Mouse (Mus musculus) myocyte (in vitro differentiated cells): ENCODE results near the gene Stpg4. TPM values are rescaled to one million over a fixed set of nuclear protein-coding genes. Genes with fewer than 3 reads are reported as not detected.

ENCODE experiments used
- H3K27me3 ChIP-seq: one replicate; pipeline ENCODE4 v1.6.1; 2011; ENCODE audit not compliant: control insufficient read depth, insufficient read depth, insufficient read length
- H3K36me3 ChIP-seq: one replicate; pipeline ENCODE4 v1.6.1; 2011; ENCODE audit not compliant: control insufficient read depth, insufficient read depth
- H3K4me2 ChIP-seq: one replicate; pipeline ENCODE4 v1.6.1; 2011; ENCODE audit warnings: low read depth, control low read depth
- H3K4me3 ChIP-seq: one replicate; pipeline ENCODE4 v1.5.1; 2011; ENCODE audit warnings: mild to moderate bottlenecking, control low read depth, moderate library complexity
- H3K79me2 ChIP-seq: one replicate; pipeline ENCODE4 v1.6.1; 2011; ENCODE audit not compliant: control insufficient read depth, insufficient read depth
- H3ac ChIP-seq: one replicate; pipeline ENCODE4 v1.6.1; 2011; ENCODE audit not compliant: control insufficient read depth, insufficient read length
- CEBPB ChIP-seq: IDR thresholded peaks from 2 replicates; pipeline ENCODE4 v1.6.1; 2011; ENCODE audit warnings: mild to moderate bottlenecking, moderate library complexity; ENCODE audit not compliant: poor library complexity, insufficient read depth, severe bottlenecking
- E2F4 ChIP-seq: IDR thresholded peaks from one replicate; pipeline ENCODE4 v1.6.1; 2011; ENCODE audit warnings: mild to moderate bottlenecking, control low read depth, moderate library complexity; ENCODE audit not compliant: insufficient read depth
- MAX ChIP-seq: IDR thresholded peaks from one replicate; pipeline ENCODE4 v1.6.1; 2011; ENCODE audit warnings: low read depth, mild to moderate bottlenecking, control low read depth
- MYOD1 ChIP-seq, 3 experiments: IDR thresholded peaks; one replicate each; pipeline ENCODE4 v1.6.1; 2011; ENCODE audit warnings: control low read depth in 2 of 3, low read depth in 2 of 3, mild to moderate bottlenecking in 2 of 3, moderate library complexity in 1 of 3; ENCODE audit not compliant: insufficient read length in 2 of 3, control insufficient read depth in 1 of 3
- MYOG ChIP-seq, 3 experiments: IDR thresholded peaks; one replicate each; pipeline ENCODE4 v1.6.1; 2011; ENCODE audit warnings: control low read depth in 2 of 3, low read depth in 2 of 3, mild to moderate bottlenecking in 2 of 3; ENCODE audit not compliant: insufficient read length in 2 of 3, control insufficient read depth in 1 of 3, insufficient read depth in 1 of 3
- POLR2A ChIP-seq: IDR thresholded peaks from one replicate; pipeline ENCODE4 v1.6.1; 2011; ENCODE audit warnings: low read depth, mild to moderate bottlenecking, control low read depth, moderate library complexity; ENCODE audit not compliant: insufficient read length
- POLR2AphosphoS2 ChIP-seq: IDR thresholded peaks from one replicate; pipeline ENCODE4 v1.6.1; 2011; ENCODE audit warnings: low read depth, control low read depth; ENCODE audit not compliant: insufficient read length
- REST ChIP-seq: IDR thresholded peaks from one replicate; pipeline ENCODE4 v1.6.1; 2011; ENCODE audit warnings: mild to moderate bottlenecking, control low read depth, moderate library complexity; ENCODE audit not compliant: insufficient read depth, insufficient read length
- SRF ChIP-seq: IDR thresholded peaks from one replicate; pipeline ENCODE4 v1.6.1; 2011; ENCODE audit warnings: low read depth; ENCODE audit not compliant: control insufficient read depth, insufficient read length
- TCF12 ChIP-seq: IDR thresholded peaks from one replicate; pipeline ENCODE4 v1.6.1; 2011; ENCODE audit warnings: mild to moderate bottlenecking, control low read depth; ENCODE audit not compliant: poor library complexity, insufficient read depth, severe bottlenecking
- TCF3 ChIP-seq: IDR thresholded peaks from one replicate; pipeline ENCODE4 v1.6.1; 2011; ENCODE audit warnings: low read depth, control low read depth; ENCODE audit not compliant: insufficient read length
- USF1 ChIP-seq: IDR thresholded peaks from one replicate; pipeline ENCODE4 v1.6.1; 2011; ENCODE audit warnings: low read depth, mild to moderate bottlenecking, control low read depth, moderate library complexity
- polyA plus RNA-seq: library from polyadenylated mRNA; unstranded; fragments of >200 nt; fragmentation: generic; extraction: Trizol; gene quantifications from one replicate; pipeline ENCODE4 v1.2.1, GENCODE M21; 2012; ENCODE audit warnings: missing spikeins

Gene Stpg4
- polyA plus RNA-seq, 1 experiment = not detected

GRCm38 (mm10) chr17:87368481-87368880 lies 59.1 kb downstream of the Stpg4 start:
- Histone ChIP-seq H3K4me2 (no peak overlapping the region), H3K36me3 (no peaks in the 10 kb centered on the region), H3ac (no peak overlapping the region), H3K27me3 (no peaks in the 10 kb centered on the region), H3K79me2 (no peaks in the 10 kb centered on the region), H3K4me3 (no peak overlapping the region)
- TF ChIP-seq E2F4 (no peak), MAX (no peak), MYOG (IDR thresholded peaks at IDR 0.05; ENCODE audit: control insufficient read depth in 1 of 3, insufficient read depth in 1 of 3, insufficient read length in 2 of 3, low read depth in 2 of 3) (peak in 1 of 3 experiments; percentile 39), POLR2AphosphoS2 (no peak), TCF3 (no peak), TCF12 (no peak), SRF (no peak), REST (no peak), POLR2A (no peak), CEBPB (no peak), USF1 (peak; percentile 68), MYOD1 (IDR thresholded peaks at IDR 0.05; ENCODE audit: control insufficient read depth in 1 of 3, insufficient read length in 2 of 3, low read depth in 2 of 3) (peak in 1 of 3 experiments; percentile 27)

DNA sequence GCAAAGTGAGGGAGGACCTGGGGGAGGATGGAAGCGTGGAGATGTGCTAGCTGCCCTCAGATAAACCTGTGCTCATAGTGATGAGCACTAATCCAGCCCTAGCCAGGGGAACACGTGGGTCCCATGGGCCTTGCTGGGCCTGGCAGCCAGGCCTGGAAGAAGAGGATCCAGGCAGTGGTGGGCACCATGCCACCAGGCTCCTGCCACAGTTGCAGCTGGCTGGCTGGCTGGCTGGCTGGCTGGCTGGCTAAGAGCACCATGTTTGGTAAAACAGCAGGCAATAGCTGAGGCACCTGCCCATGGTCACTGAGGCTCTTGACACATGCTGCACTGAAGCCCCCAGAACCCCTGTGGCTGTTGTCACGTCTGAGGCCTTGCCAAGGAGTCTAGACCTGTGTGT lies 59.9 kb downstream of the Stpg4 start:
- no peaks in the 10 kb centered on the region for H3K79me2 ChIP-seq
- TF ChIP-seq REST (no peak), MYOG (IDR thresholded peaks at IDR 0.05; ENCODE audit: control insufficient read depth in 1 of 3, insufficient read depth in 1 of 3, insufficient read length in 2 of 3, low read depth in 2 of 3) (peak in 2 of 3 experiments; percentile 78 to 83), MAX (no peak), POLR2A (peak; percentile 15), CEBPB (no peak), TCF12 (no peak), MYOD1 (IDR thresholded peaks at IDR 0.05; ENCODE audit: control insufficient read depth in 1 of 3, insufficient read length in 2 of 3, low read depth in 2 of 3) (peak in 2 of 3 experiments; percentile 78 to 82), E2F4 (no peak), POLR2AphosphoS2 (no peak), SRF (peak; percentile 96), TCF3 (peak; percentile 12), USF1 (peak; percentile 75)

DNA sequence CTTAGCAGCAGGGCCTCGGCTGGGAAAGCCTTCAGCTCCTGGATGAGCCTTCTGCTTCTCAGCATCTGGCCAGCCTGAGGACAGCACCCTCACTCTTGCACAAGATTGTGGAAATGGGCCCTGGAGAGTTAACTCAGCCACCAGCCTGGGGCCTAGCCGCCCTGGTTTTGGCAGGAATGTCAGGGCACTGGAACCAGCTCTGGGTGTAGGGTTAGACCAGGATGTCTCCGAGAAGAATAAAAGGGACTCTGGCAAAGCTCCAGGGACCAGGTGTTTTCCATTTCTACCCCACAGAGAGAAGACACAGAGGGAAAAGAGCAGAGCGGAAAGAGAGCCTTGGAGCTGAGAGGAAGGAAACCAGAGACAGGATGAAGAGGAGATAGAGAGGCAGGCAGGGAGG lies 60.3 kb downstream of the Stpg4 start:
- H3K4me3 ChIP-seq = no peak overlapping the region

More for the DNA sequence above, 59.9 kb downstream of the Stpg4 start:
- H3K27me3 ChIP-seq = no peaks in the 10 kb centered on the region
- no peak overlapping the region for H3K4me3 ChIP-seq
- no peaks in the 10 kb centered on the region for H3K36me3 ChIP-seq
- H3K4me2 ChIP-seq = peak overlapping the region; percentile 19
- no peak overlapping the region for H3ac ChIP-seq

GRCm38 (mm10) chr17:87366520-87366919 lies 61.0 kb downstream of the Stpg4 start:
- Histone ChIP-seq H3K4me2 (no peak overlapping the region), H3K36me3 (no peaks in the 10 kb centered on the region), H3K27me3 (no peaks in the 10 kb centered on the region), H3K79me2 (no peaks in the 10 kb centered on the region), H3ac (no peak overlapping the region), H3K4me3 (no peak overlapping the region)
- TF ChIP-seq E2F4 (no peak), MAX (no peak), REST (no peak), POLR2A (no peak), TCF3 (no peak), MYOG (IDR thresholded peaks at IDR 0.05; ENCODE audit: control insufficient read depth in 1 of 3, insufficient read depth in 1 of 3, insufficient read length in 2 of 3, low read depth in 2 of 3) (no peak), MYOD1 (IDR thresholded peaks at IDR 0.05; ENCODE audit: control insufficient read depth in 1 of 3, insufficient read length in 2 of 3, low read depth in 2 of 3) (no peak), TCF12 (no peak), POLR2AphosphoS2 (no peak), USF1 (no peak), SRF (no peak), CEBPB (no peak)

More for the DNA sequence above, 60.3 kb downstream of the Stpg4 start:
- Histone ChIP-seq H3K79me2 (no peaks in the 10 kb centered on the region), H3K27me3 (no peaks in the 10 kb centered on the region), H3K4me2 (peak overlapping the region; percentile 19), H3ac (no peak overlapping the region), H3K36me3 (no peaks in the 10 kb centered on the region)
- no peak for TF ChIP-seq MAX
- no peak for TF ChIP-seq MYOG (IDR thresholded peaks at IDR 0.05; ENCODE audit: control insufficient read depth in 1 of 3, insufficient read depth in 1 of 3, insufficient read length in 2 of 3, low read depth in 2 of 3)

DNA sequence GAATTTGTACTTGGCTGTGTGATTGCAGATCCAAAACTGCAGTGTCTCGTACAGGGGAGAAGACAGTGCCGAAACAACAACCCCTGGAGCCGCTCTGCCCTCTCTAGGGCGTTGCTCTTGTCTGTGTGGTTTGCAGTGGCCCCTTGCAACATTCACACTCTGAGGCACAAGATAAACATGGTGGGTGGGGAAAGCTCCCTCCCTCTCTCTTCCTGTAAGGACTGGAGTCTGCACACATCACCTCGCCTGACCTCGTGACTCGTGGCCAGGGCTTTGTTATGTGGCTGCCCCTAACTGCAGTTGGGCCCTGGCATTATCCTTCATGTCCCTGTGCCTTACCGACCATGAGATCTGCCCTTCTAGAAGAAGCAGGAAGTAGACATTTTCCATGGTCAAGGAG lies 62.3 kb downstream of the Stpg4 start:
- H3ac ChIP-seq = no peak overlapping the region
- no peaks in the 10 kb centered on the region for H3K36me3 ChIP-seq
- TF ChIP-seq MYOG (IDR thresholded peaks at IDR 0.05; ENCODE audit: control insufficient read depth in 1 of 3, insufficient read depth in 1 of 3, insufficient read length in 2 of 3, low read depth in 2 of 3) = peak in 1 of 3 experiments; percentile 30
- no peak for TF ChIP-seq POLR2AphosphoS2
- TF ChIP-seq MAX = no peak
- TF ChIP-seq MYOD1 (IDR thresholded peaks at IDR 0.05; ENCODE audit: control insufficient read depth in 1 of 3, insufficient read length in 2 of 3, low read depth in 2 of 3) = peak in 1 of 3 experiments; percentile 21
- H3K27me3 ChIP-seq = no peaks in the 10 kb centered on the region
- peak overlapping the region; percentile 7 for H3K4me2 ChIP-seq
- H3K79me2 ChIP-seq = no peaks in the 10 kb centered on the region
- H3K4me3 ChIP-seq = no peak overlapping the region
